Mouse (Mus musculus): ENCODE results near the gene Cpeb4. TPM values are rescaled to one million over a fixed set of nuclear protein-coding genes. Genes with fewer than 3 reads are reported as not detected.

Gene Cpeb4
- polyA plus RNA-seq, 1 experiment from 2014 or later, result 20.1 TPM

DNA sequence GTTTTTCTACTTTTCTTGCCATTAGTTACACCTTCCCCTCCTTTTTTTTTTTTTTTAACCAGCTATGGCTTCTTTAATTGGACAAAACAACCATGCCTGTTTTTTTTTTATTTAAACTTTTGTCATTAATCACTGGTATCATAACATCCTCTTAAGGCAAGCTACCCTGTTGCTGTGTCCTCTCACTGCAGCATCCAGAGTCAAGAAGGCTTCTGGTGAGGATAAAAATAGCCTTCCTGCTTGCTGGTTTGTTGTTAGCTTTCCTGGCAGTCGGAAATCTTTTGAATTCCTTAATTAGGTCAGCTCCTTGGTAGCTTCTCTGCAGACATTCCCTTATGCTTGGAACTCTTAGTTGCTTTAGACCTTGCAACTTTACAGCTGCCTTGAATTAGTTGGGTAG, 28.7 kb downstream of the Cpeb4 start:
- Histone ChIP-seq H3K36me3 (ENCODE audit: control insufficient read depth, insufficient read depth, low read length) (no peaks in the 10 kb centered on the region), H3K9me3 (replicated peaks; ENCODE audit: control insufficient read depth, low read length, poor library complexity, severe bottlenecking) (no peaks in the 10 kb centered on the region), H3K4me3 (ENCODE audit: low read depth, low read length) (no peak overlapping the region), H3K4me2 (ENCODE audit: low read length) (no peak overlapping the region), H3K27me3 (ENCODE audit: control insufficient read depth, insufficient read depth, low read depth, low read length) (no peaks in the 10 kb centered on the region), H3K27ac (ENCODE audit: low read length) (no peak overlapping the region), H3K9ac (ENCODE audit: low read depth, low read length) (no peak overlapping the region), H3K4me1 (ENCODE audit: control insufficient read depth, insufficient read depth, low read length) (peaks cover 5% of the 10 kb centered on the region; the same call in 1 of the 2 replicates)
- ATAC-seq, result no peak
- WGBS, result 21% methylated on average over 1 of the region's 1 CpGs

DNA sequence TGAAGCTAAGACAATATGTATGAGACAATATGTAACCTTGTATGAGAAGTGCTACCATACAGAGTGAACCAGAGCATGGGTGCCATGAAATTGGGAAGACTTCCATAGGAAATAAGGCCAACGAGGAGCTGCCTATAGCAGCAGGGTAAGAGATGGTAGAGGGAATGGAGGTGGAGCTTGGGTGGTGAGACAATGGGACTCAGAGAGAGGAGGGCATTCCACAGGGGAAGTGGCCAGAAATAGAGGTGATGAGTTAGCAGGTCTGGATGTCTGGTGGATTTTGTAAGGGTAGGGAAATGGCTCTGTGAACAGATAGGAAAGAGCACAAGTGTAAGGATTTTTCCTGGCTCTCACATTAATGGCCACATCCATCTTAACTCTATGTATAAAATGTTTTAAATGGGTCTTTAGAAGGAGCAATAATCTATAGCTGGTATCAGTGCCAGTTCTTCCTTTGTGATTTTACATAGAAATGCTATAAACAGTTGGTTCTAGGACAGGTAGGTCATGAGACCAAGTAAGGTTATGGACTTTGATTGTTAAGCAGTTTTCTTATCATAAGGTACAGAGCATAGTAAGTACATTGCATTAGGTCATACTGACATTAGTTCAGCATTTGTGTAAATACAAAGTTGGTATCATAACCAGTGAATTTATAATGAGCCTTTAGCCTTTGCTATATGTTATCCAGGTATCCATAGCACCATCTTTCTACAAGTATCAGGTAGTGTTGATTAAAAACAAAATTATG, 30.4 kb downstream of the Cpeb4 start:
- 63% methylated on average over 1 of the region's 1 CpGs for WGBS

DNA sequence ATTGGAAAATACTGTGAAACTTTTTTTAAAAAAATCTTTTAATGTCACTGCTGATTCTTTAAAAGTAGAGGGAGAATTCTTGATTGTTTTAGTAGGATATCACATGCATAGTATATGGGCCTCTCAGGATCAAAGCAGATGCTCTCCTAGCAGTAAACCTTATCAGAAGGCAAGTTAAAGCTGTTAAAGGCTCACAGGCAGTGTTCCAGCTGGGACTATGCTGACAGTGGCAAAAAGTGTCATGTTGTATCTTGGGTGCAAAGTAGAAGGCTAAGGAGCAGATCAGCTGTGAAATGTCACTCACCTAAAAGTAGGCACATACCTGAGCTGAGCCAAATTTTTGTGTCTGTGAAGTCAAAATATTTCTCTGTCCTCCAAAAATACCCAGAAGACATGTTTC, 34.5 kb downstream of the Cpeb4 start:
- Histone ChIP-seq H3K4me3 (ENCODE audit: low read depth, low read length) (no peak overlapping the region), H3K36me3 (ENCODE audit: control insufficient read depth, insufficient read depth, low read length) (no peaks in the 10 kb centered on the region), H3K4me2 (ENCODE audit: low read length) (no peak overlapping the region), H3K27ac (ENCODE audit: low read length) (no peak overlapping the region), H3K27me3 (ENCODE audit: control insufficient read depth, insufficient read depth, low read depth, low read length) (no peaks in the 10 kb centered on the region), H3K9me3 (replicated peaks; ENCODE audit: control insufficient read depth, low read length, poor library complexity, severe bottlenecking) (no peaks in the 10 kb centered on the region), H3K4me1 (ENCODE audit: control insufficient read depth, insufficient read depth, low read length) (no peaks in the 10 kb centered on the region), H3K9ac (ENCODE audit: low read depth, low read length) (no peak overlapping the region)
- ATAC-seq, result no peak

More for the DNA sequence above, 30.4 kb downstream of the Cpeb4 start:
- Histone ChIP-seq H3K27ac (ENCODE audit: low read length) (no peak overlapping the region), H3K9me3 (replicated peaks; ENCODE audit: control insufficient read depth, low read length, poor library complexity, severe bottlenecking) (no peaks in the 10 kb centered on the region), H3K27me3 (ENCODE audit: control insufficient read depth, insufficient read depth, low read depth, low read length) (no peaks in the 10 kb centered on the region), H3K4me3 (ENCODE audit: low read depth, low read length) (no peak overlapping the region), H3K36me3 (ENCODE audit: control insufficient read depth, insufficient read depth, low read length) (no peaks in the 10 kb centered on the region), H3K4me1 (ENCODE audit: control insufficient read depth, insufficient read depth, low read length) (peaks cover 5% of the 10 kb centered on the region; the same call in 1 of the 2 replicates), H3K9ac (ENCODE audit: low read depth, low read length) (no peak overlapping the region), H3K4me2 (ENCODE audit: low read length) (no peak overlapping the region)
- no peak for ATAC-seq

DNA sequence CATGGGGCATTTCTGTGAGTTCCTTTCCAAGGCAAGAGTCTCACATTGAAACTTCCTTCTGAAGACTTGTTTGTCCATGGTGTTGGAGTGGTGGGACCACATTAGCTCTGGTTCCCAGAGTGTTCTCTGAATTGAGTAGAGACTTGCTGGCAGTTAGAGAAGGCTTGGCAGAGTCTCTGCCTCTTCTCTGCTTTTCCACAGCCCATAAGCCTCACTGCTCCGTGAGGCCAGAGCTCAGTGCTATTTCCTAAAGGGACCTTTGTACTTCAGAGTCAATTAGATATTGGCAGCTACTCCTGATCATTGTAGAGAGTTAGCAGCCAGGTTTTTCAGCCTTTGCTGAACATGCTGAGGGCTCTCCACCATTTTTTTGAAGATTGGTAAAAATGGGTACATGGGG, 35.6 kb downstream of the Cpeb4 start:
- Histone ChIP-seq H3K36me3 (ENCODE audit: control insufficient read depth, insufficient read depth, low read length) (no peaks in the 10 kb centered on the region), H3K9me3 (replicated peaks; ENCODE audit: control insufficient read depth, low read length, poor library complexity, severe bottlenecking) (no peaks in the 10 kb centered on the region), H3K9ac (ENCODE audit: low read depth, low read length) (no peak overlapping the region), H3K27me3 (ENCODE audit: control insufficient read depth, insufficient read depth, low read depth, low read length) (no peaks in the 10 kb centered on the region), H3K4me3 (ENCODE audit: low read depth, low read length) (no peak overlapping the region), H3K27ac (ENCODE audit: low read length) (no peak overlapping the region), H3K4me2 (ENCODE audit: low read length) (no peak overlapping the region), H3K4me1 (ENCODE audit: control insufficient read depth, insufficient read depth, low read length) (no peaks in the 10 kb centered on the region)
- ATAC-seq, result no peak
- WGBS, result 52% methylated on average over 1 of the region's 1 CpGs

DNA sequence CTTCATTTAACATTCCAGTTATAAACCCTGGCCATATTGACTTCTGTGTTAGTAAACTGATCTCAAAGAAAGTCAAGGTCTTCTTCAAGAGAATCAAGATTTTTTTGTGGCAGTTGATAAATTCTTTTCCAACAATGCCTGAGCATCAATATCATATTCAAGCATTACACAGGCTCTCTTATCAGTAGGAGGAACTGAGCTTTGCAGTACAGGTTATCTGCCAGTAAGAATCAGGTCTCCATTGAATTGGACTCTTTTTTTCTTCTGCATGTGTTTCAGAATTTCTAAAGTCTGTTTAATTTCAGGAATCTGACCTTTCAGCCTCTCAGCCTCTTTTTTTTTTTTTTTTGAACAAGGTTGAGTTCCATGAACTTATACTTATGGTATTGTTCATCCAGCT, 40.9 kb downstream of the Cpeb4 start:
- H3K9me3 ChIP-seq (replicated peaks; ENCODE audit: control insufficient read depth, low read length, poor library complexity, severe bottlenecking), result no peaks in the 10 kb centered on the region
- no peak overlapping the region for H3K9ac ChIP-seq (ENCODE audit: low read depth, low read length)
- no peaks in the 10 kb centered on the region for H3K4me1 ChIP-seq (ENCODE audit: control insufficient read depth, insufficient read depth, low read length)
- H3K4me3 ChIP-seq (ENCODE audit: low read depth, low read length), result no peak overlapping the region
- no peak for ATAC-seq
- H3K4me2 ChIP-seq (ENCODE audit: low read length), result no peak overlapping the region
- H3K27me3 ChIP-seq (ENCODE audit: control insufficient read depth, insufficient read depth, low read depth, low read length), result no peaks in the 10 kb centered on the region
- no peak overlapping the region for H3K27ac ChIP-seq (ENCODE audit: low read length)
- H3K36me3 ChIP-seq (ENCODE audit: control insufficient read depth, insufficient read depth, low read length), result no peaks in the 10 kb centered on the region

DNA sequence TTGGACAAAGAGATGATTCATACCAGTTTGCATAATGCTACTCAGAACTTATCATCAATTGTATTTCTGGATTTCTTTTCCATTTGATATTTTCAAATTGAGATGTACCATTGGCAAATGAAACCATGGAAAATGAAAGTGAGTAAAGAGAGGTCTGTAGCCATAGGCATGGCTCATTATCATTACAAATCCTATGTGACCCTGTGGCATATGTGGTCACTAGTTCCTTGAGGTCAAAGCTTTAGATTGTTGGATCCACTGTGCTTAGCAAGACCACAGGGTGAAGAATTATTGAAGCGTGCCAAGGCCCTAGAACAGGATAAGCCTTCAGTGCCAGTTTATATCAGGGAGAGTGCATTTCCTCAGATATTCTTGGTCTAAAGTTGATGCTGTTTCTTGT, 45.8 kb downstream of the Cpeb4 start:
- 95% methylated on average over 1 of the region's 1 CpGs for WGBS
- no peaks in the 10 kb centered on the region for H3K27me3 ChIP-seq (ENCODE audit: control insufficient read depth, insufficient read depth, low read depth, low read length)
- H3K9ac ChIP-seq (ENCODE audit: low read depth, low read length), result no peak overlapping the region
- no peak for ATAC-seq
- peaks cover 5% of the 10 kb centered on the region for H3K36me3 ChIP-seq (ENCODE audit: control insufficient read depth, insufficient read depth, low read length)
- H3K9me3 ChIP-seq (replicated peaks; ENCODE audit: control insufficient read depth, low read length, poor library complexity, severe bottlenecking), result no peaks in the 10 kb centered on the region
- H3K4me2 ChIP-seq (ENCODE audit: low read length), result no peak overlapping the region
- H3K4me1 ChIP-seq (ENCODE audit: control insufficient read depth, insufficient read depth, low read length), result no peaks in the 10 kb centered on the region
- H3K4me3 ChIP-seq (ENCODE audit: low read depth, low read length), result no peak overlapping the region
- no peak overlapping the region for H3K27ac ChIP-seq (ENCODE audit: low read length)

DNA sequence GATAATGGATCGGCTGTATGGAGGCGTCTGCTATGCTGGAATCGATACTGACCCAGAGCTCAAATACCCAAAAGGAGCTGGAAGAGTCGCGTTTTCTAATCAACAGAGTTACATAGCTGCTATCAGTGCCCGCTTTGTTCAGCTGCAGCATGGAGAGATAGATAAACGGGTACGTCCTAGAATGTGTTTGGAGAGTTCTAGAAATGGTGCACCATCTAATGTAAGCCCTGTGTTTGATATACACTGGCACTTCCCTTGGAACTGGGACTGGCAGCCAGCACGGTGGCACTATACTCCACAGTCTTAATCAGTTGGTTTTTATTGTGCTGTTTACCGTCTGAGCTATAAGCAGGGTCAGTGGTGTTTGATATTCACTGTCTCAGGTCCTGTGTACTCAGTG, 58.0 kb downstream of the Cpeb4 start:
- Histone ChIP-seq H3K27ac (ENCODE audit: low read length) (no peak overlapping the region), H3K4me2 (ENCODE audit: low read length) (no peak overlapping the region), H3K4me3 (ENCODE audit: low read depth, low read length) (no peak overlapping the region), H3K27me3 (ENCODE audit: control insufficient read depth, insufficient read depth, low read depth, low read length) (no peaks in the 10 kb centered on the region), H3K36me3 (ENCODE audit: control insufficient read depth, insufficient read depth, low read length) (peaks cover 39% of the 10 kb centered on the region), H3K4me1 (ENCODE audit: control insufficient read depth, insufficient read depth, low read length) (no peaks in the 10 kb centered on the region), H3K9ac (ENCODE audit: low read depth, low read length) (no peak overlapping the region), H3K9me3 (replicated peaks; ENCODE audit: control insufficient read depth, low read length, poor library complexity, severe bottlenecking) (no peaks in the 10 kb centered on the region)
- 94% methylated on average over 10 of the region's 10 CpGs for WGBS
- ATAC-seq, result no peak

DNA sequence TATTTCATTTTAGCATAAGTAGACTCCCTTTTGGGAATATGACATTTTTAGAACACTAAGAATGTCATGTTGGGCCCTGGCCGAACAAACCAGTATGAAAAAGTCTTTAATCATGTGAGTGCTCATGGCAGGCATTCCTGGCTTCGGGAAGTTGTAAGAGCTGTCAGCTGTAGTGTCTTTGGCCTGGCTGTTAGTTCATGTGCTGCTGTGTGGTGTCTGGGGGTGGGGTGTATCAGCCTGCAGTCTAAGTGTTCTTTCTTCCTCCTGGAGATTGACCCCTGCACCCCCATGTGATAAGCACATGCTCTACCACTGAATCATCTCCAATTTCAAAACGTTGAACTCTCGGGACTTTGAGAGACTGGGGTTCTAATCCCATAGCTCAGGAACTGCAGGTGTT, 63.6 kb downstream of the Cpeb4 start:
- Histone ChIP-seq H3K36me3 (ENCODE audit: control insufficient read depth, insufficient read depth, low read length) (peaks cover 4% of the 10 kb centered on the region), H3K27ac (ENCODE audit: low read length) (no peak overlapping the region), H3K4me2 (ENCODE audit: low read length) (no peak overlapping the region), H3K4me1 (ENCODE audit: control insufficient read depth, insufficient read depth, low read length) (peaks cover 2% of the 10 kb centered on the region), H3K9ac (ENCODE audit: low read depth, low read length) (no peak overlapping the region), H3K9me3 (replicated peaks; ENCODE audit: control insufficient read depth, low read length, poor library complexity, severe bottlenecking) (no peaks in the 10 kb centered on the region), H3K4me3 (ENCODE audit: low read depth, low read length) (no peak overlapping the region), H3K27me3 (ENCODE audit: control insufficient read depth, insufficient read depth, low read depth, low read length) (no peaks in the 10 kb centered on the region)
- ATAC-seq, result no peak
- 49% methylated on average over 4 of the region's 4 CpGs for WGBS

DNA sequence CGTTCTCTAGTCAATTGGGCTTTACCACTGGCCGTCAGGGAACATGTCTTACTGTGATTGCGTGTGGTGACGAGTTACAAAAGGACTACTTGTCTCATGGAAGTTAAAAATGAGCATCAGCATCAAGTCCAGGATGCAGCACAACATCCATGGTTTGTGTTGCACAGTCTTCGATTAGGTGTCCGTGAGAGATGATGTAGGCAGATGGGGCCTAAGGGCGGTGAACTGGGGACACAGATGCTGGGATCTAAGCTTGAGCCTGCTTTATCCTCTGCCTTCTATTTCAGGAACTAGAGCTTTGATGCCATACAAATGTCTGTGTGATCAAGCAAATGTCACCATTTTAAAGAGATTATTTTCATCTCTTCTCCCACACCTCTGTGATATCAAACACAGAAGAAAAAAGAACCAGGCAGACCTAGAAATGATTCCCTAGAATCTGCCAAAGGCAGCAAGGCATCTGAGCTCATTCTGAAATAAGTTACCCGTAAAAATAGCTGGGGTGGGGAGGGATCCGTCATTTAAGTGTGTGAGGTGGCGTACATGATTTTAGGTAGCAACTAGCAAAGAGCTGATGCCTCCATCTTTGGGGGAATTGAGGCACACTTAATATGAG, 65.0 kb downstream of the Cpeb4 start:
- Histone ChIP-seq H3K9ac (ENCODE audit: low read depth, low read length) (no peak overlapping the region), H3K4me1 (ENCODE audit: control insufficient read depth, insufficient read depth, low read length) (peaks cover 16% of the 10 kb centered on the region), H3K4me2 (ENCODE audit: low read length) (no peak overlapping the region), H3K27me3 (ENCODE audit: control insufficient read depth, insufficient read depth, low read depth, low read length) (no peaks in the 10 kb centered on the region), H3K27ac (ENCODE audit: low read length) (no peak overlapping the region), H3K36me3 (ENCODE audit: control insufficient read depth, insufficient read depth, low read length) (0 out of 2 replicates have a peak, but pooled peaks cover 2% of the 10 kb centered on the region), H3K9me3 (replicated peaks; ENCODE audit: control insufficient read depth, low read length, poor library complexity, severe bottlenecking) (no peaks in the 10 kb centered on the region), H3K4me3 (ENCODE audit: low read depth, low read length) (no peak overlapping the region)
- 87% methylated on average over 10 of the region's 10 CpGs for WGBS
- ATAC-seq, result no peak
